Mouse (Mus musculus) c-Kit-positive CD71-positive TER-119-positive erythroid progenitor cells, embryonic 14.5 days (primary cell): ENCODE data around the gene Tdrd7.

Experiments
- DNase-seq: peaks from one replicate; pipeline ENCODE4 v3.0.0-alpha.2; 2013; ENCODE audit warnings: low spot score

Gene Tdrd7

GRCm38 (mm10) chr4:46042505-46042850, 77.3 kb downstream of the Tdrd7 start:
- DNase-seq, result peak; percentile 68

- DNase-seq, result no peak
Measured at GRCm38 (mm10) chr4:46043361-46043760, 78.2 kb downstream of the Tdrd7 start.

DNA sequence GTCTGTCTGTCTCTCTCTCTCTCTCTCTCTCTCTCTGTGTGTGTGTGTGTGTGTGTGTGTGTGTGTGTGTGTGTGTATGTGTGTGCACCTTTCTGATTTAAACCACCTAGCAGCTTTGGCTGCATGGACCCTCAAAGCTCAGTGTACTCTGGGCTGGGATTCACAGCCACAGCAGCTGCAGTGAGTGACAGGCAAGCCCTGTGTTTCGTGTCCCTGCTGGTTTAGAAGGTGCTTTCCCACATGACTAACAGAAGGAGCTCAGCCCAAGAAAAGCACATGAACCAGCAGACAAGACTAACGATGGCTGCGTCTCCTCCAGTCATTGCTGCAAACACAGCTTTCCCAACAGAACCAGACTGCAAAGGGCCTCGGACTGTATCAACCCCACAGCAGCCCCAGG, 82.8 kb downstream of the Tdrd7 start:
- no peak for DNase-seq

DNA sequence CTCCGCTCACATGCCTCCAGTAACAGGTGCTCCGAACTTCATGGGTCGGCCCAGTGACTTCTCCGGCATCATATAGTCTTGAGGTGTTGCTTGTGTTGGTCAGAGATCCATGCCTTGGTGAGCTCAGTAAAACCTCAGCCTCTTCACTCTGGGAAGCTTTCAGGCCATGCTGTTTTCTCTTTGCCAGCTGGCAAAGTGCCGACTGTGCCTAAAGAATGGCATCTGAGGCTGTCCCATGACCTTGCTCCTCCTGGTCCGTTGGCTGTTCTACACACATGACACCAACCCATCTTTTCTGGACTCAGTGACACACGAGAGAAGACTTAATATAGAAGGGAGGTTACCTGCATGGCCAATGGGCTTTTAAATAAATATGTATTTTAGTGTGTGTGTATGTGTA, 83.3 kb downstream of the Tdrd7 start:
- no peak for DNase-seq

- DNase-seq, result no peak
Measured at GRCm38 (mm10) chr4:46053323-46054107, 88.4 kb downstream of the Tdrd7 start.

GRCm38 (mm10) chr4:46056163-46056562, 91.0 kb downstream of the Tdrd7 start:
- no peak for DNase-seq

DNA sequence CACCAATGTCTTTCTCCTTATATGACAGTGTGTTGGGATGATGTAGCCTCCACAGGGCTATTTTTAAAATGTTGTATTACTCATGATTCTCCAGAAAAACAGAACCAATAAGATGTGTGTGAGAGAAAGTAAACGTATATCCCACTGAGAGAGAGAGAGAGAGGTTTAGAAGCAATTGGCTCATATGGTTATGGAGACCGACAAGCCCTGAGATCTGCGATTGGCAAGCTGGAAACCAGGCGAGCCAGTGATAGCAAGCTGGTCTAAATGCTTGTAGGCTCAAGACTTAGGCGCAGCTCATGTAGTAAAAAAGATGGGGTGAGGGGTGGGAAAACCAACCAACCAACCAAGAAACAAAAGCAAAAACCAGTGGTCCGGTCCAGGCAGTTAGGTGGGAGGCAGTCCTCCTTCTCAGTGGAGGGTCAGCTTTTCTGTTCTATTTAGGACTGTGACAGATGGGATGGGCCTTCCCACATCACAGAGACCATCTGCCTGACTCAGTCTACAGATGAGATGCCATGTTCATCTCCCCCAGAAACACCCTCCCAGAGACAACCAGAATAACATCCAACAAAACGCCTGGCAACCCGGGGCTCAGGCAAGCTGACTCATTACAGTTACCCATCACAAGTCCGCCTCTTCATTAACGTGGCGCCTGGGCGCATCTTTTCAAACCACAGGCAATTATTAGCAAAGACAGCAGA, 96.3 kb downstream of the Tdrd7 start:
- no peak for DNase-seq

DNA sequence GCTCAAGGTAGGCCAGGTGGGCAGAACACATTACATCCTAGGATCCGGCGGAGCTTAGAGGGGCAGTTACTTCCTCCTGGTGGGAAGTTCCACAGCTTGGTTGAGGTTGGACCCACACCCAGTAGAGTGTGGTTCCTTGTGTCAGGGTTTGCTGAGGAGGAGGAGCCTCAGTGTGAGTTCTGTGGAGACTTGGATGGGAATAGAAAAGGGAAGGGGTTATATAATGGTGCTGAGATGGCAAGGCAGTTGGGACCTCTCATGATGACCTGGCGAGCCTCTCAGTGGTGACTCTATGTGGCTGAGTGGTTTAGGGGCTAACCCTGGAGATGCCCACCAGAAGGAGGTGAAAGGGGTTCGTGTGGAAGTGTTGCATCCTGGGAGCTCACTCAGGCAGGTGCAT, 98.7 kb downstream of the Tdrd7 start:
- no peak for DNase-seq

GRCm38 (mm10) chr4:46064263-46064662, 99.1 kb downstream of the Tdrd7 start:
- DNase-seq, result no peak

DNA sequence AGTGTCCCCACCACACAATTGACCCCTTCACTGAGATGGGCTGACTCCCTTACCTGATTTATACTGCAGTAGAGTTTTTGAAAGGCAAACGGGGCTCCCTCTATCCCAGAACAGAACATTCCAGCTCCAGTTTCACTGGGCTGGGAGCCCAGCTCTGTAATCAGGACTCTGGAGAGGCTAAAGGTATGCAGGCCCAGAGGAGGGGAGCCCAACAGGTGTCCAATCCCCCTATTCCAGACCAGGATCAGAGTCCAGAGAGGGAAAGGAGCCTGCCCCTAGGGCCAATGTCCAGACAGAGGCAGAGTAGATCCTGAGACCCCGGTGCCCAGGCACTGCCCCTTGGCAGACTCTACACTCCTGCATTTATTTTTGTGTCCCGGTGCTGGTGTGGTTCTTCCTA, 99.8 kb downstream of the Tdrd7 start:
- no peak for DNase-seq

DNA sequence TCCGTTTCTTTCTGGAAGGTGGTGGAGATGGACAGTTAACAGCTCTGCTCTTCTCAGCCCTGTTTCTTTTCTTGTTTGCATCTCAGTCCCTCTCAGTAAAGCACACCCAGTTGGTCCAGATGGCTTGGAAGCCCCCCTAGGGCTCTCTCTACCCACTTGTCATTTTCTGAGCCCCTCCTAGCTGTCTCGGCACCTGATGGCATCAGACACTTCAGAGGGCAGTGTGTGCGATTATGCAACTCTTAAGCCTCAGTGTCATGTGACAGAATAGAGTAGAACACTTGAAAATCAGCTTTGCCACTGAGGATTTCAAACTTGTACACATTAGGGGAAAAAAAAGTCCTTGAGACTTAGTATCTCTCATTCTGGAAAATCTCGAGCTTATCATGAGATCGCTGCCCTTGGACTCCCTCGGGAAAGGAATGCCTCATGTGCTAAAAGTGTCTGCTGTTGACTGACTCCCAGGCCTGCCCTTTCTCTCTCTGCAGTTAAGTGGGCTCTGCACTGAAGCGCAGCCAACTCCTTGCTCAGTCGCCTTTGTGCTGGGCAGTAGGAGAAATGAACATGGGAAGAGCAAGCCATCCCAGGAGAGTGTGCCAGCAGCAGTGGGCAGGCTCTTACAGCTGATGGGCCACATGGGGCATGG, 100.7 kb downstream of the Tdrd7 start:
- DNase-seq, result no peak

DNA sequence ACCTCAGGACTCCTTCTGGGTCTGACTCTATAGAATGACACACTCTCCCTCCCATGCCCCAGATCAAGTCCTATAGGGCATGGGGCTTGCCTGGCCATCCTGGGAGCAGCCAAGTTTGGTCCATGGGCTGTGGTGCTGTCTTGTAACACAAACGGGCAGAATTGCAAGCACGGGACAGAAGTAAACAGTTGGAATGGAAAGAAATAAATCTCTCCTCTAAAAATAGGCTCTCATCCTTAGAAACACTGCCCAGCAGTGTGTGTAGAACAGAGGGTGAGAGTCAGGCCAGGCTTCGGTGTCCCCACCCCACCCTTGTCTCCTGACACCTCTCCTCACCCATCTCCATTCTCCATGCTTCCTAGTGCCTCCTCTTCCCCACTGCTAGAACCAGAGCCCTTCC, 102.9 kb downstream of the Tdrd7 start:
- no peak for DNase-seq

DNA sequence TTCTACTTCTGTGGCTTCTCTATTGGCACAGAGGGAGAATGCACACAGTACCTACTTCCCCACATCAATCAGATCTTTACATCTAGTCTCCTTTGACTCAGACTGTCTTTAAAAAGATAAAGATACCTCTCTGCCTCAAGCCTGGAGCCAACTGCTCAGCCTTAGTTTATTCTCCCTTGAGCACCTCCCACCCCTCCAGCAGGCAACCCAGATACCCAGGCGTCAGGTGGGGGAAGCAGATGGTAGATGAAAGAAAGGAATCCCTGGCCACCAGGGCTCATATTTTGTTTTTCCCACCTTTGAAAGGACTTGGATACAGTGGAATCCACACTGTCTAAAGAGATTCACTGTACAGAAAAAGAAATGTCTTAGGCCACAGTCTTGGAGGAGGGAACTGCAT, 103.4 kb downstream of the Tdrd7 start:
- DNase-seq, result no peak

DNA sequence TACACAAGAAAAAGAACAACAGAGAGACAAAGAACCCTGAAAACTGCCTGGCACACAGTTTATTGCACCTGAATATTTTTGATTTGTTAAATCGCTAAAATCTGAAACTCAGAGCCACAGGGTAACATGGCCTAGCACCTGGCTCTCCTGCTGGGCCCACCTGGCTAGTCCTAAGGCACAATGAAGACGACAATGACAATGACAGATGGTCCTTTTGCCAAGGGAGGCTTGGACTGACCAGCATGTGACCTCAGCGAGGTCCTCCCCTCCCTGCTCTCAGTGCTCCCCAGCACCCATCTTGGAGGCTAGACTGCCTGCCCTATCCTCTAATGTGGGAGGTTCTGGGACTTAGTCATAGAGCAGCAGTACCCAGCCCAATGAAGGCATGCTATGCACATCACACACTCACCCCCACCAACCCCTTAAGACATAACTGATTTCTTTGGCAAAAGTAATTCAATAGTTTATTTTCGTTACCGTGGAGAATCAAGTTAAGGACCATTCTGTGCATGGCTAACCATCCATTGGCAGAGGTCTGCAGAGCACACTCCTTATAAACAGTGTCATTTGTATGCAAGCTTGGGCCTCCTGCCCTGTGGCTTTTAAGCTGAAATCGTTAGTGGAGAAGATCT, 104.8 kb downstream of the Tdrd7 start:
- no peak for DNase-seq

DNA sequence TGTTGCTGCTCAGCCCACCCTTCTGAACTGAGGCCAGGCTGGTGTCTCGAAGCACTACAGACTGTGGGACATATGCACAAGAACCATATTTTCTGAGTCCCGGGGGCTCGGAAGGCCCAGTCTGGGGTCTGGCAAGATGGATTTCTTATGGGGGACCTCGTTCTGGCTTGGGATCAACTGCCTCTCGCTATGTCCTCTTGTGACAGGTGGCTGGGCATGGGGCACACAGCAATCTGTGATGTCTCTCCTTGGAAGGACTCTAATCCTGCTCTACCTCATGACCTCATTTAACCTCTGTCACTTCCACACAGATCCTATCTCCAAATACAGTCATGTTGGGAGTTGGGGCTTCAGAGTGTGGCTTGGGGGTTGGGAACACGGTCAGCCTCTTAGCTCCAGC, 107.5 kb downstream of the Tdrd7 start:
- DNase-seq, result no peak

DNA sequence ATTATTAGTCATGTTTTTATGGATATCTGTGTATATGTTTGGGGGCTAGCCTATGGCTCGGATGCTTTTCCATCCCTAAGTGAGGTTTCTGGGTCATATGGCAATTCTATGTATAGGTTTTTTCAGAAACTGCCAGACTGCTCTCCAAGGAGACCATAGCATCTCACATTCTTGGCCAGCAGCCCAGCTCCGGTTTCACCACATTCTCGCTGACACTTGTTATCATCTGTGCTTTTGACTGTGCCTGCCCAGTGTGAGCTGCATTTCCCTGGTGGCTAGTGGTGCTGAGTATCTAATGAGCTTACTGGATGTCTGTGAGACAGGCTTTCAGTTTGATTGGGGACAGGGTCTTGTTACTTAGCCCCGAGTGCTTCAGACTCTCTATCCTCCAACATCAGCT, 108.6 kb downstream of the Tdrd7 start:
- no peak for DNase-seq

DNA sequence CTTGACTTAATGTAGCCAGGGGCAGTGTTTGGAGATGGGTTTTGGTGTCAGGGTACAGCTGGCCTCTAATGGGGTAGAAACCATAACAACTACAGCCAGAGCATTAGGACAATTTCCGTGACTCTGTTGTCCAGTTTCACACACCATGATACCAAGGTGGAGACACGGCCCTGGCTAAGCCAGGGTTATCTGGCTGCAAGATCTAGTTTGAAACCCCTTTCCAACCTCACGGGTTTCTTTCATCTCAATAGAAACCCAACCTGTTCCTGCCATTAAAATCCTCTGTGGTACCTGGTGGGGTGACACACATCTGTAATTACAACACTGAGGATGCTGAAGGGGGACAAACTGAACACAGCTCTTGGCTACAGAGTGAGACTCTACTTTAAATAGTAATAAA, 110.5 kb downstream of the Tdrd7 start:
- no peak for DNase-seq

GRCm38 (mm10) chr4:46076892-46077291, 111.8 kb downstream of the Tdrd7 start:
- DNase-seq, result no peak

DNA sequence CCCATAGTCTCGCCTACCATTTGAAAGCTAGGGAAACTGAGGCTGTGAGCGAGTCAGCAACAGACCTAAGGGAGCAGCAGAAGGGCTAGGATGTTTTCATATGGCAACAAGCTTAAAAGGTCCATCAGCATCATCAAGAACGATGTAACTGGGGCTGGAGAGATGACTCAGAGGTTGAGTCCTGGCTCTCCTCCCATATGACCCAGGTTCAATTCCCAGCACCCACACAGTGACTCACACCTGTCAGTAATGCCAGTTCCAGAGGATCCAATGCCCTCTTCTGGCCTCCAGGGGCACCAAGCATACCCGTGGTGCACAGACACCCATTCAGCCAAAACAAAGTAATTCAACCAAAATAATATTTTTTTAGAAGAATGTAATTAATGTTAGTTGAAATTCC, 115.1 kb downstream of the Tdrd7 start:
- no peak for DNase-seq

DNA sequence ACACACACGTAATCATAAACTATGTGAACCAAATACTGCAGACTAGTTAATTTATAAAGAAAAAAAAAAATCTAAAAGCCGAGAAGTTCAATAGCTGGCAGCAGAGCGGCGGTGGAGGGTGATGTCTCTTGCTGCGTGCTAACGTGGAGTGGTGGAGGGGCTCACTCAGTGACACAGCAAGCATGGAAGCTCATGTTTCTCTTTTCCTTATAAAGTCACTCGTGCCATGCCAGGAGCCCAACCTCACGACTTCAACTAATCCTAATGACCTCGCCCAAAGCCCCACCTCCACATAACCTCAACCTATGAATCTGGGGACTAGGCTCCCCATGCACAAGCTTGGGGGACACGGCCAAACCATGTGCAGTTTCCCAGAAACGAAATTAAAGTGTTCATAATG, 117.4 kb downstream of the Tdrd7 start:
- no peak for DNase-seq
